Mouse (Mus musculus): Measurements from ENCODE around the gene Thsd7a.

- no peak for TF ChIP-seq CTCF (IDR thresholded peaks at IDR 0.05; ENCODE audit: low read depth, low read length)
- TF ChIP-seq POLR2A (IDR thresholded peaks at IDR 0.05; ENCODE audit: insufficient read depth, low read length), result no peak
- no peak for TF ChIP-seq EP300 (IDR thresholded peaks at IDR 0.05; ENCODE audit: insufficient read depth, low read depth, low read length)
Observed at GRCm38 (mm10) chr6:12786378-12786982, 37.3 kb upstream of the Thsd7a start.

Data from ES-Bruce4 (cell line).